Mouse (Mus musculus) c-Kit-negative CD71-positive TER-119-positive erythroid progenitor cells, embryonic 14.5 days (primary cell): ENCODE results near the gene Large1.
"Not testable (repeated sequence)": the region's sequence is repeated elsewhere in the genome, so short reads cannot be mapped to it uniquely, and the experiment has no call there.

Source experiments
- DNase-seq: peaks from one replicate; pipeline ENCODE4 v3.0.0-alpha.2; 2013; ENCODE audit warnings: low read depth, low spot score

The Large1 gene

GRCm38 (mm10) chr8:73178434-73178833 lies 174.9 kb downstream of the Large1 start:
- DNase-seq = no peak

DNA sequence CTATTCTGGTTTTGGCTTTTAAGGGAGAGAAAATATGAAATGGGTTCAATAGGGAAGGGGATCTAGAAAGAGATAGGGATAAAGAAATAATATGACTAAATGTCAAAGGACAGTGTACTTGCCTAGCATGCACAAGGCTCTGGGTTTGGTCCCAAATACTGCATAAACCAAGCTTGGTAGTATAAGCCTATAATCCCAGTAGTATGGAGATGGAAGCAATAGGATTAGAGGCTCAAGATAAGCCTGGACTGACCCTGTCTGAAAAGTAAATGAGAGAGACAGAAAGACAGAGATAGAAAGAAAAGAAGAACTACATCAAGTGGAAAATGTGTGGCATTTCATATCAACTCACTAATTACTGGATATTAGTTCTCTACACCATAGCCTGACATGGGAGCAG lies 180.7 kb downstream of the Large1 start:
- DNase-seq = no peak

DNA sequence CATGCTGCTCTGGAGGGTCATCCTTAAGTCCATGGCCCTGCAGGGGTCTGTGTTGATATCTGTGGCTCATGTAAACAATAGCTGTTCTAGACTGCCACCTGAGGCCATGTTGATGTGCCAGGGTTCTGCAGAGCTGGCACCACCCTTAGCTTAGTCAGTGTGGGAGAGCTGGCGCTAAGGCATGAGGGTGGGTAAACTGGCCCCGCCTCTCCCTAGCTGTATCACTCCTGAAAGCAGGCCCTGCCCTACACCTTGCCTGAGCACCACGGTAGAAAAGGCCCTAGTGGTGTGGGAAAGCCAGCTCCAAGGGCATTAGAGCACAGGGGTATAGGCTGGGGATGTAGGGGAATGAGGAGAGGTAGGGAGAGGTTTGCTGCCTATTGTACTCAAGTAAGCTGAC lies 191.3 kb downstream of the Large1 start:
- no peak for DNase-seq

GRCm38 (mm10) chr8:73161564-73161963 lies 191.8 kb downstream of the Large1 start:
- DNase-seq = no peak

DNA sequence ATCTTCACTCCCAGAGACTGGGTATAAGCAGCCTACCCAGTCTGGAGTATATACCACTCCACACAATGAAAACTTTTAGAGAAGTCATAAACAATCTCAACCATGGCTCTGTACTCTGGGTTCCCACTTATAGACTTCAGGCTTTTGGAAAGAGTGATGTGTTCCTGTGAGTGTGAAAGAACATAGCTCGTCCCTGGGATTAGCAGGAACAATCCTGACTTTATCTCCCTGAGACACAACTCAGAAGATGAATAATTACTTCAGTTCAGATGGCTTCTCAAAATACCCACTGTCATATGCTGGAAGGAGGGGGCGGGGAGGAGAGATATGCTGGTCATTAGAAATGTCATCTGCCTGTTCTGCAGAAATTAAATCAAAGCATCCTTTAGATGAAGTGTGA lies 192.4 kb downstream of the Large1 start:
- no peak for DNase-seq

- no peak for DNase-seq
Observed at GRCm38 (mm10) chr8:73147236-73147635, 206.1 kb downstream of the Large1 start.

- no peak for DNase-seq
Observed at GRCm38 (mm10) chr8:73142660-73143395, 210.5 kb downstream of the Large1 start.

- DNase-seq = no peak
Observed at GRCm38 (mm10) chr8:73135397-73135796, 217.9 kb downstream of the Large1 start.

DNA sequence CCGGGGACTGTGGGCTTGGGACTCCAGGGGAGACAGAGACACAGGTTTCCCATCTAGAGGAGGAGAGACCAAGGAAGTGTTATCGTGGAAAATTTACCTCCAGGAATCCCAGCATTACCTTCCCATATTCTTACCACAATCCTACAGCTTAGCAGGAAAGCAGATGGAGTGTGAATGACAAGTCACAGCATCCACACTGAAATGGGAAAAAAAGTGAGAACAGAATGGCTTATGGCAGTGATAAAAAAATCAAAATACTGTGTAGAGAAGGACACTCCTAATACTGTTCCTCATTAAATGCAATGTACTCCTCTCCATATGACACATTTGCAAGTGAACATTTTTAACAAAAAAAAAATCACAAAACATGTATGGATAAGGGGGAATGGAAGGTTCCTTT lies 221.3 kb downstream of the Large1 start:
- DNase-seq = no peak

- no peak for DNase-seq
Observed at GRCm38 (mm10) chr8:73123864-73124499, 229.4 kb downstream of the Large1 start.

GRCm38 (mm10) chr8:73112332-73112895 lies 240.9 kb downstream of the Large1 start:
- DNase-seq = no peak

- no peak for DNase-seq
Observed at GRCm38 (mm10) chr8:73104089-73104488, 249.3 kb downstream of the Large1 start.

- no peak for DNase-seq
Observed at GRCm38 (mm10) chr8:73101069-73101468, 252.3 kb downstream of the Large1 start.

- not testable (repeated sequence) for DNase-seq
Observed at GRCm38 (mm10) chr8:73100607-73101006, 252.7 kb downstream of the Large1 start.

DNA sequence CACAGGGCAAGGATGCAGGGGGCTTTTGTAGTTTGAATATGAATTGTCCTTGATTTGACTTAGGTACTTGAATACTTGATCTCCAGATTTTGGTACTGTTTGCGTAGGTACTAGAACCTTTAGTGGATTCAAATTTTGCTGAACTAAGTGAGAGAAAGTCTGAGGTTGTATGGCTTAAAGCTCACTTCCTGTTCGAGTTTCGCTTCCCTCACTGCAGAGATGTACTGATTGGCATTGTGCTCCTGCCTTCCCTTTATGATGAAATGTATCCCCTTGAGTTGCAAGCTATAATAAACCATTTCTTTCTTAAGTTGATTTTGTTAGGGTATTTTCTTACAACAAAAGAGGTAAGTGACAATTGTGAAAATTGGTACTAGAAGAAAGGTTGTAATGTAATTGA lies 253.8 kb downstream of the Large1 start:
- no peak for DNase-seq

DNA sequence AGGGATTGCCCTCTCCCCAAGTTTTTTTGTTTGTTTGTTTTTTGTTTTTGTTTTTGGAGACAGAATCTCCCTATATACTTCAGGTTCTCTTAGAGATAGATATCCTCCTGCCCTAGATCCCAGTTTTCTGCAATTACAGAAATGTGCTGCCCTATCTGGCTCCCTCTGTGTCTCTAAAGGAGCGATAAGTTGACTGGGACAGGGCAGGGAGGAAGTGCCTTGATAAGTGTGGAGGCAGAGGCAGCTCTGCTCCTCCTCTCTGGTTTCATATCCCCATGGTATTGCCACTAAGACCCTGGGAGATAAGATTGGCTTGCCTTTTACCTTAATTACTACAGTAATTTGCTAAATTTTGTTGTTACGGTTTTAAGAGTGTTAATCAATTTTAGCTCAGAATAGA lies 256.4 kb downstream of the Large1 start:
- DNase-seq = no peak

GRCm38 (mm10) chr8:73077746-73078145 lies 275.6 kb downstream of the Large1 start:
- not testable (repeated sequence) for DNase-seq

- DNase-seq = no peak
Observed at GRCm38 (mm10) chr8:73061410-73061809, 291.9 kb downstream of the Large1 start.

GRCm38 (mm10) chr8:73054726-73055125 lies 298.6 kb downstream of the Large1 start:
- DNase-seq = no peak

- DNase-seq = no peak
Observed at GRCm38 (mm10) chr8:73053878-73054277, 299.5 kb downstream of the Large1 start.

GRCm38 (mm10) chr8:73052414-73052813 lies 300.9 kb downstream of the Large1 start:
- no peak for DNase-seq

GRCm38 (mm10) chr8:73048136-73048535 lies 305.2 kb downstream of the Large1 start:
- DNase-seq = no peak

GRCm38 (mm10) chr8:73029787-73030186 lies 323.6 kb downstream of the Large1 start:
- DNase-seq = no peak
